Mouse (Mus musculus) cerebellum, postnatal 36 days (tissue): Measurements from ENCODE around the gene Cryl1.

Experiments
- DNase-seq, 2 experiments: peaks; one replicate each; pipeline ENCODE4 v3.0.0; 2021 to 2022; ENCODE audit warnings: mixed read lengths in 2 of 2

Cryl1 gene

DNA sequence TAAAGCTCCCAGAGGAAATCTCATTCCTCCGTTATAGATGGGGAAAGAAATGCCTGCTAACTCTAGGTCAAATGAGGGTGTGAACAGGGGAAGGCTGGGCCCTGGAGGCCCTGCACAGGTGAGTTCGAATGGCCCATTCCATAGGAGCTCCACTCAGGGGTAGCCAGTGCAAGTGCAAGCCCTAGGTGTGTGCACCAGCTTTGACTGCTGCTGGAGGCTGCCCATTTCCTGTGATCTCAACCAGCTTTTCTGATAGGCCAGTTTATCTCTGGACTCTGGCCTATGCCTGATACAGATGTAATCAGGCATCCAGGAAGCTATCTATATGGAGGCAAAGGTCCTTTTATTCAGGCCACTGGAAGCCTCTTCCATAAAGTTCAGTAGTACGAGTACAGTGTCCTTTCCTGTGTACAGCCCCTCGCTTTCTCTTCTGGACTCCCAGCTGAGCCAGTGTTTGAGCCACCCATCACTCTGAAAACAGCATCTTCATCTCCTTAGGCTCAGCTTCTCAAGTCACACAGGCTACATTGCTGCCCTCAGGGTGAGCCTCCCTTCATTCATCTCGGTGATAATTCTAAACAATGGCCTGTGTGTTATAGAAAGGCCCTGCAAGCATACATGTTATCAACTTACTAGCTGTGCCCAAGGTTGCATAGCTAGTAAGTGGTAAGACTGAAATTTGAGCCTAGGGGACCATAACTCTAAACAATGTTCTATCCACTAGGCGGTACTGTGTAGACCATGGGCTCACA lies 167.9 kb downstream of the Cryl1 start:
- DNase-seq, result no peak
